Mouse (Mus musculus) adrenal gland, adult (tissue): ENCODE measurements around the gene Csrnp2.

Source experiments
- DNase-seq, 2 experiments: peaks; one replicate each; pipeline ENCODE4 v3.0.0; 2022 to 2023; ENCODE audit warnings: low spot score in 1 of 2; ENCODE audit not compliant: inconsistent age in 2 of 2

Gene Csrnp2

GRCm38 (mm10) chr15:100436518-100436917, 58.8 kb downstream of the Csrnp2 start:
- peak; percentile 74 to 84 for DNase-seq

- peak in 1 of 2 experiments; percentile 76 for DNase-seq
These were observed 59.2 kb downstream of the Csrnp2 start for GRCm38 (mm10) chr15:100436112-100436511.

GRCm38 (mm10) chr15:100433234-100433633, 62.1 kb downstream of the Csrnp2 start:
- DNase-seq = peak in 1 of 2 experiments; percentile 38

- DNase-seq = peak in 1 of 2 experiments; percentile 23
These were observed 65.2 kb downstream of the Csrnp2 start for GRCm38 (mm10) chr15:100429959-100430565.
